Mouse (Mus musculus) liver, embryonic 14.5 days (tissue): ENCODE measurements around the gene Piga.
A peak's percentile ranks its signal among the peaks of the same experiment; 100 is the strongest.

ENCODE experiments used
- CTCF ChIP-seq: IDR thresholded peaks from 2 replicates; pipeline ENCODE4 v1.5.1; 2016; ENCODE audit warnings: antibody characterized with exemption, low read depth, control low read depth
- EP300 ChIP-seq: IDR thresholded peaks from 2 replicates; pipeline ENCODE4 v1.6.1; 2016; ENCODE audit warnings: antibody characterized with exemption, low read depth

- TF ChIP-seq CTCF (no peak), EP300 (peak; percentile 79)
These were observed 5.2 kb downstream of the Piga start for GRCm38 (mm10) chrX:164424821-164425220.
